In the genomic region with DNA sequence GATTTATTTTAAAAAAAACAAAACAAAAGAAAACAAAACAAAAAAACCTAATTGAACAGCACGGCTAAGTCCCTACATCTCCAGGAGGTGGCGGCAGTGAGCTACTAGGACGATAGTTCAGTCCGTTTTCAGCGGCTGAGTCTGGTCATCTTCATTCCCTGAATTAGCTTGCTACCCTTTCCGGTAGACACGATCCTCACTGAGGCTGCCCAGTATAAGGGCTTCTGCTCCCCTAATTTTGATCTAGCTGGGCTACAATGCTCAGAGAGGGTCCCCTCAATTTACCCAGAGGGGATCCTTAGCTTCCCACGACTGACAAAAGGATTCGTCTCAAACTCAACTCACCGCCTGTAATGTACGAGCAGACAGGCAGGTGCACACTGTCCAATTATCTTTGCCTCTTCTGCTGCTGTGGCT, we compare ENCODE assay signal across 8 mouse cellular contexts. TPM values are rescaled to one million over a fixed set of nuclear protein-coding genes. Genes with fewer than 3 reads are reported as not detected.
DNase-seq lines count a peak whose midpoint lies in the region; ATAC-seq lines count a peak whose summit lies in the region.

No protein-coding gene starts in this region.

- WGBS in embryonic facial prominence, embryonic 14.5 days: 14% methylated on average over 11 of the region's 11 CpGs
- 20% methylated on average over 11 of the region's 11 CpGs for WGBS in heart, embryonic 10.5 days

- H3K27me3 ChIP-seq in embryonic facial prominence, embryonic 14.5 days (replicated peaks; ENCODE audit: control insufficient read depth, insufficient read depth, low read length): no peaks in the 10 kb centered on the region
- no peaks in the 10 kb centered on the region for H3K27me3 ChIP-seq in heart, embryonic 10.5 days (ENCODE audit: insufficient read depth, poor library complexity, severe bottlenecking)

- peak overlapping the region; percentile 23 for H3K4me3 ChIP-seq in embryonic facial prominence, embryonic 14.5 days (ENCODE audit: low read depth, low read length)
- peak overlapping the region; percentile 45 for H3K4me3 ChIP-seq in heart, embryonic 10.5 days

- H3K9ac ChIP-seq in embryonic facial prominence, embryonic 14.5 days (ENCODE audit: low read depth, low read length): peak overlapping the region; percentile 27; the same call in 1 of the 2 replicates

- H3K4me2 ChIP-seq in embryonic facial prominence, embryonic 14.5 days (ENCODE audit: low read depth, low read length): peak overlapping the region; percentile 50

- DNase-seq in B cell, adult 2 months: peak; percentile 82 to 84
- peak; percentile 43 to 70 for DNase-seq in adrenal gland, postnatal 4 days (ENCODE audit: low spot score in 2 of 2)
- DNase-seq in embryonic facial prominence, embryonic 14.5 days (ENCODE audit: low spot score): peak; percentile 93
- peak; percentile 90 for DNase-seq in heart, embryonic 10.5 days (ENCODE audit: low spot score)
- peak; percentile 74 for DNase-seq in kidney, adult 9 months
- peak; percentile 85 for DNase-seq in liver
- peak; percentile 43 to 69 for DNase-seq in spleen, postnatal 36 days (ENCODE audit: low spot score in 2 of 2)

- H3K27ac ChIP-seq in embryonic facial prominence, embryonic 14.5 days (replicated peaks; ENCODE audit: low read depth, low read length): no peak overlapping the region
- peak overlapping the region; percentile 72; the same call in 1 of the 2 replicates for H3K27ac ChIP-seq in heart, embryonic 10.5 days

- no peaks in the 10 kb centered on the region for H3K9me3 ChIP-seq in embryonic facial prominence, embryonic 14.5 days (ENCODE audit: control insufficient read depth, low read length)
- no peaks in the 10 kb centered on the region for H3K9me3 ChIP-seq in heart, embryonic 10.5 days

- no peak for ATAC-seq in embryonic facial prominence, embryonic 14.5 days (ENCODE audit: low read depth)
- peak; percentile 91 for ATAC-seq in monocyte, adult 5-6 weeks (replicated peaks; ENCODE audit: insufficient number of reproducible peaks, low FRiP score, low TSS enrichment, poor library complexity, severe bottlenecking)

- no peaks in the 10 kb centered on the region for H3K36me3 ChIP-seq in embryonic facial prominence, embryonic 14.5 days (ENCODE audit: control insufficient read depth, insufficient read depth, low read length)
- H3K36me3 ChIP-seq in heart, embryonic 10.5 days: no peaks in the 10 kb centered on the region

- peaks cover 19% of the 10 kb centered on the region for H3K4me1 ChIP-seq in embryonic facial prominence, embryonic 14.5 days (ENCODE audit: control insufficient read depth, insufficient read depth, low read length)
- H3K4me1 ChIP-seq in heart, embryonic 10.5 days: peaks cover 19% of the 10 kb centered on the region

RNA-seq across cellular contexts. Expression of a gene that starts 21.8 kb away (rescaled TPM):
- total RNA-seq in adrenal gland, postnatal 4 days (2021): 100 to 1,000 TPM; 182 to 204 TPM
- polyA plus RNA-seq in embryonic facial prominence, embryonic 14.5 days (2014; fragmentation: Nextera tagmentation; extraction: Ambion mirVana): 113 and 127 TPM in 2 replicates
- 105 and 116 TPM in 2 replicates for polyA plus RNA-seq in heart, embryonic 10.5 days (2016; fragmentation: Nextera tagmentation; extraction: Ambion mirVana)
- total RNA-seq in monocyte, adult 5-6 weeks (2017): 413 to 489 TPM (median 444 TPM) in 3 replicates

RNA-seq across cellular contexts. Expression of a gene that starts 57.1 kb away (rescaled TPM):
- 1 to 10 TPM; 3.3 to 3.5 TPM for total RNA-seq in adrenal gland, postnatal 4 days (2021)
- 1.4 TPM in 2 replicates for polyA plus RNA-seq in embryonic facial prominence, embryonic 14.5 days (2014; fragmentation: Nextera tagmentation; extraction: Ambion mirVana)
- 2.4 and 2.8 TPM in 2 replicates for polyA plus RNA-seq in heart, embryonic 10.5 days (2016; fragmentation: Nextera tagmentation; extraction: Ambion mirVana)
- total RNA-seq in monocyte, adult 5-6 weeks (2017): 0.48 to 0.87 TPM in 2 of 3 replicates, not detected in the other
